Mouse (Mus musculus) spleen, adult 2 months (tissue): ENCODE results near the gene Exoc3l.

Experiments
- CTCF ChIP-seq: fragments of 200-500 bp; IDR thresholded peaks from 2 replicates; pipeline ENCODE4 v1.5.1; 2011; ENCODE audit warnings: mild to moderate bottlenecking, inconsistent platforms; ENCODE audit not compliant: insufficient read depth, insufficient read length, insufficient replicate concordance; ENCODE audit errors: extremely low read depth
- POLR2A ChIP-seq: fragments of 200-500 bp; IDR thresholded peaks from 2 replicates; pipeline ENCODE4 v1.6.1; 2011; ENCODE audit warnings: low read depth, low read length, inconsistent platforms

DNA sequence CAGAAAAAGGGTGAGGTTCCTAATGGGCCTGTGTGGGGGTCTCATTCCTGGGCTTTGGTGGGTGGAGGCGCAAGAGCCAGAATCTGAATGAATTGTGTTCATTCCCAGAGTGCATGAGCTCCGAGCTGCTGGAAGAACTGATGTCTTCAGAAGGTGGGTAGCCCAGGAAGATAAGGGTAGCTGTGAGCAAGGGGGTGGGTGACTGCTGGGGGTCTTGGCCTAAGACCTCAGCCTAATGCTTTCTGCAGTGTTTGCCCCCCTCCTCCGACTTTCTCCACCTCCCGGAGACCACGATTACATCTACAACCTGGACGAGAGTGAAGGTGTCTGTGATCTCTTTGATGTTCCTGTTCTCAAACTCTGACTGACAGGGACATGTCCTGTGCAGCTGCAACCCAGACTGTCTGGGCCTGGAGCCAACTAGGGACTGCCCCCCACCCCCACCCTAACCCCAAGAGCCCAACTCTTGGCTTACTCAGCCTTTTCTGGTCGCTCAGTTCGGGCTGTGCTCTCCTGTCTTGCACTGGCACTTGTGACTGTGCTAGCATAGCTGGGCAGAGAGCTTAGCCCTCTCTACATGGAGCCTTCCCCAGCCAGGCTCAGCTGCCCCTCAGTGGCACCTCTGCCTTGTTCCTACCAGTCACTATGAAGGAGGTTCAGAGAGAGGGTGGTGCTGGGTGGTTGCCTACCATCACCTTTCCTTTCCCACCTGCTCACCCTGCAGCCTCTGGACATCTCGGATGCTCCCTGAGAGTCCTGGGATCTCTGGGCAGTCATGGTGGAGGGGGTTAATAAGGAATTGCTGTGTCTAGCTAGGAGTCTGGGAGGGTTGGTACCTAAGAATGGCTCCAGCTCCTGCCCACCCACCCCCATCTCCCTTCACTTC, 8.7 kb upstream of the Exoc3l start:
- TF ChIP-seq POLR2A (no peak), CTCF (no peak)
